Mouse (Mus musculus) cerebellum, adult 11-12 months (tissue): ENCODE measurements around the gene Tmem104.

Experiments used
- DNase-seq: peaks from one replicate; pipeline ENCODE4 v3.0.0; 2022

The Tmem104 gene

GRCm38 (mm10) chr11:115167631-115168249 lies 19.5 kb upstream of the Tmem104 start:
- no peak for DNase-seq

GRCm38 (mm10) chr11:115169430-115169829 lies 17.9 kb upstream of the Tmem104 start:
- DNase-seq, result no peak

GRCm38 (mm10) chr11:115171125-115171524 lies 16.2 kb upstream of the Tmem104 start:
- peak; percentile 76 for DNase-seq

- DNase-seq, result no peak
These were observed 14.4 kb upstream of the Tmem104 start for GRCm38 (mm10) chr11:115172825-115173287.

- no peak for DNase-seq
These were observed 13.5 kb upstream of the Tmem104 start for GRCm38 (mm10) chr11:115173549-115174339.

GRCm38 (mm10) chr11:115176399-115177190 lies 10.7 kb upstream of the Tmem104 start:
- no peak for DNase-seq

- no peak for DNase-seq
These were observed 9.6 kb upstream of the Tmem104 start for GRCm38 (mm10) chr11:115177559-115178195.

GRCm38 (mm10) chr11:115178766-115179165 lies 8.5 kb upstream of the Tmem104 start:
- no peak for DNase-seq

GRCm38 (mm10) chr11:115179191-115179590 lies 8.1 kb upstream of the Tmem104 start:
- DNase-seq, result no peak

- DNase-seq, result no peak
These were observed 7.4 kb upstream of the Tmem104 start for GRCm38 (mm10) chr11:115179881-115180280.

GRCm38 (mm10) chr11:115181913-115182638 lies 5.2 kb upstream of the Tmem104 start:
- peak; percentile 76 for DNase-seq

- no peak for DNase-seq
These were observed 2.3 kb upstream of the Tmem104 start for GRCm38 (mm10) chr11:115184973-115185372.

- no peak for DNase-seq
These were observed 406 bp downstream of the Tmem104 start, which contains the start of gene Nat9 for GRCm38 (mm10) chr11:115187693-115188092. Gene Nat9 (minus strand): TSS chr11:115187859.

GRCm38 (mm10) chr11:115188539-115189231 lies 1.4 kb downstream of the Tmem104 start:
- no peak for DNase-seq

- DNase-seq, result no peak
These were observed 2.0 kb downstream of the Tmem104 start for GRCm38 (mm10) chr11:115189304-115189703.

- no peak for DNase-seq
These were observed 4.9 kb downstream of the Tmem104 start for GRCm38 (mm10) chr11:115192180-115192579.

GRCm38 (mm10) chr11:115194693-115195092 lies 7.4 kb downstream of the Tmem104 start:
- no peak for DNase-seq

GRCm38 (mm10) chr11:115195933-115196332 lies 8.6 kb downstream of the Tmem104 start:
- no peak for DNase-seq

GRCm38 (mm10) chr11:115197558-115197957 lies 10.3 kb downstream of the Tmem104 start:
- DNase-seq, result no peak

- DNase-seq, result no peak
These were observed 11.7 kb downstream of the Tmem104 start for GRCm38 (mm10) chr11:115198932-115199384.

GRCm38 (mm10) chr11:115200520-115200919 lies 13.2 kb downstream of the Tmem104 start:
- DNase-seq, result no peak
